Mouse (Mus musculus) kidney, embryonic 15.5 days (tissue): ENCODE measurements around the gene Gm17364. TPM values are rescaled to one million over a fixed set of nuclear protein-coding genes. Genes with fewer than 3 reads are reported as not detected.

ENCODE experiments used
- ATAC-seq: fragments of 200-750 bp; cut with Nextera tagmentation; replicated peaks from 2 replicates; pipeline ENCODE4 v1.8.0; 2017; ENCODE audit warnings: moderate TSS enrichment; ENCODE audit not compliant: low FRiP score
- H3K27ac ChIP-seq: fragments of 300-500 bp; sonication (generic); 2 replicates; pipeline ENCODE4 v1.5.1; 2015; ENCODE audit warnings: mild to moderate bottlenecking, inconsistent platforms
- H3K27me3 ChIP-seq: fragments of 300-500 bp; sonication (generic); 2 replicates; pipeline ENCODE4 v1.6.1; 2015; ENCODE audit warnings: inconsistent platforms
- H3K36me3 ChIP-seq: fragments of 300-500 bp; sonication (generic); 2 replicates; pipeline ENCODE4 v1.6.1; 2015; ENCODE audit warnings: inconsistent platforms
- H3K4me1 ChIP-seq: fragments of 300-500 bp; sonication (generic); 2 replicates; pipeline ENCODE4 v1.6.1; 2015; ENCODE audit warnings: inconsistent platforms
- H3K4me2 ChIP-seq: fragments of 300-500 bp; sonication (generic); 2 replicates; pipeline ENCODE4 v1.6.1; 2015; ENCODE audit warnings: moderate library complexity, mild to moderate bottlenecking, inconsistent platforms
- H3K4me3 ChIP-seq: fragments of 300-500 bp; sonication (generic); replicated peaks from 2 replicates; pipeline ENCODE4 v1.5.1; 2015; ENCODE audit warnings: mild to moderate bottlenecking, inconsistent platforms
- H3K9ac ChIP-seq: fragments of 300-500 bp; sonication (generic); 2 replicates; pipeline ENCODE4 v1.6.1; 2015; ENCODE audit warnings: mild to moderate bottlenecking, inconsistent platforms
- H3K9me3 ChIP-seq: fragments of 300-500 bp; sonication (generic); replicated peaks from 2 replicates; pipeline ENCODE4 v1.6.1; 2016; ENCODE audit warnings: inconsistent platforms
- WGBS: fragments of 180-500 bp; shearing (Covaris S2); methylation state at CpG from one replicate; pipeline ENCODE4 v1.1.7; 2015; ENCODE audit warnings: mixed read lengths; 5-methylcytosine and 5-hydroxymethylcytosine counted together
- polyA plus RNA-seq: library from polyadenylated mRNA; unstranded; fragments of >200 nt; fragmentation: Nextera tagmentation; extraction: Ambion mirVana; gene quantifications from 2 replicates; pipeline ENCODE4 v1.2.1, GENCODE M21; 2015

Gene Gm17364
- polyA plus RNA-seq, 1 experiment from 2014 or later, result not detected

GRCm38 (mm10) chr13:41250318-41250981 is 23.3 kb downstream of the Gm17364 start:
- peaks cover 22% of the 10 kb centered on the region for H3K4me1 ChIP-seq
- H3K4me2 ChIP-seq, result peak overlapping the region; percentile 87
- H3K4me3 ChIP-seq, result peak overlapping the region; percentile 80
- WGBS, result 1% methylated on average over 27 of the region's 27 CpGs
- no peak for ATAC-seq
- no peaks in the 10 kb centered on the region for H3K27me3 ChIP-seq
- no peaks in the 10 kb centered on the region for H3K9me3 ChIP-seq
- peak overlapping the region; percentile 93 for H3K27ac ChIP-seq
- H3K9ac ChIP-seq, result peak overlapping the region; percentile 77
- H3K36me3 ChIP-seq, result no peaks in the 10 kb centered on the region

- H3K9me3 ChIP-seq, result no peaks in the 10 kb centered on the region
- peak within 1 kb of the TSS; percentile 87 for H3K4me2 ChIP-seq
- no peaks in the 10 kb centered on the region for H3K27me3 ChIP-seq
- H3K9ac ChIP-seq, result peak within 1 kb of the TSS; percentile 77
- WGBS, result under 1% methylated on average over 58 of the region's 78 CpGs
- H3K4me1 ChIP-seq, result peaks cover 22% of the 10 kb centered on the region
- H3K4me3 ChIP-seq, result peak within 1 kb of the TSS; percentile 80
- peak; percentile 98 for ATAC-seq
- peak within 1 kb of the TSS; percentile 93 for H3K27ac ChIP-seq
- no peaks in the 10 kb centered on the region for H3K36me3 ChIP-seq
These were observed 24.0 kb downstream of the Gm17364 start, which contains the start of gene Smim13 for GRCm38 (mm10) chr13:41249538-41250317. TSS of gene Smim13 (plus strand) at chr13:41249844.

GRCm38 (mm10) chr13:41248751-41249520 is 24.8 kb downstream of the Gm17364 start:
- Histone ChIP-seq H3K27me3 (no peaks in the 10 kb centered on the region), H3K9me3 (no peaks in the 10 kb centered on the region), H3K4me2 (peak overlapping the region; percentile 87), H3K4me3 (peak overlapping the region; percentile 80), H3K4me1 (peaks cover 22% of the 10 kb centered on the region), H3K9ac (peak overlapping the region; percentile 45; the same call in 1 of the 2 replicates), H3K36me3 (no peaks in the 10 kb centered on the region), H3K27ac (peak overlapping the region; percentile 61; the same call in 1 of the 2 replicates)
- 41% methylated on average over 12 of the region's 12 CpGs for WGBS
- ATAC-seq, result peak; percentile 2; the same call in 1 of the 2 replicates

- no peaks in the 10 kb centered on the region for H3K9me3 ChIP-seq
- H3K27me3 ChIP-seq, result peaks cover 13% of the 10 kb centered on the region
- H3K9ac ChIP-seq, result no peak overlapping the region
- H3K4me2 ChIP-seq, result no peak overlapping the region
- ATAC-seq, result no peak
- H3K4me3 ChIP-seq, result no peak overlapping the region
- 0 out of 2 replicates have a peak, but pooled peaks cover 6% of the 10 kb centered on the region for H3K4me1 ChIP-seq
- WGBS, result 59% methylated on average over 6 of the region's 6 CpGs
- no peaks in the 10 kb centered on the region for H3K36me3 ChIP-seq
- H3K27ac ChIP-seq, result no peak overlapping the region
These were observed 29.4 kb downstream of the Gm17364 start for GRCm38 (mm10) chr13:41244306-41244830.

GRCm38 (mm10) chr13:41241557-41241956 is 32.2 kb downstream of the Gm17364 start:
- H3K4me3 ChIP-seq, result no peak overlapping the region
- H3K36me3 ChIP-seq, result no peaks in the 10 kb centered on the region
- no peaks in the 10 kb centered on the region for H3K4me1 ChIP-seq
- no peaks in the 10 kb centered on the region for H3K9me3 ChIP-seq
- no peak overlapping the region for H3K9ac ChIP-seq
- no peak overlapping the region for H3K27ac ChIP-seq
- H3K4me2 ChIP-seq, result no peak overlapping the region
- no peak for ATAC-seq
- 68% methylated on average over 2 of the region's 2 CpGs for WGBS
- peaks cover 17% of the 10 kb centered on the region for H3K27me3 ChIP-seq

- Histone ChIP-seq H3K9me3 (no peaks in the 10 kb centered on the region), H3K4me1 (no peaks in the 10 kb centered on the region), H3K36me3 (no peaks in the 10 kb centered on the region), H3K9ac (no peak overlapping the region), H3K27ac (no peak overlapping the region), H3K4me2 (no peak overlapping the region), H3K27me3 (peaks cover 17% of the 10 kb centered on the region), H3K4me3 (no peak overlapping the region)
- ATAC-seq, result no peak
- WGBS, result 8% methylated on average over 5 of the region's 5 CpGs
These were observed 35.0 kb downstream of the Gm17364 start for GRCm38 (mm10) chr13:41238805-41239130.

GRCm38 (mm10) chr13:41238035-41238804 is 35.6 kb downstream of the Gm17364 start:
- Histone ChIP-seq H3K36me3 (no peaks in the 10 kb centered on the region), H3K27me3 (peaks cover 17% of the 10 kb centered on the region), H3K9ac (no peak overlapping the region), H3K4me1 (no peaks in the 10 kb centered on the region), H3K27ac (no peak overlapping the region), H3K4me2 (no peak overlapping the region), H3K4me3 (no peak overlapping the region), H3K9me3 (no peaks in the 10 kb centered on the region)
- 79% methylated on average over 10 of the region's 10 CpGs for WGBS
- ATAC-seq, result no peak; the same call in 1 of the 2 replicates

- Histone ChIP-seq H3K27ac (0 out of 2 replicates have a peak overlapping the region, but pooled peaks have one; percentile 7), H3K4me1 (no peaks in the 10 kb centered on the region), H3K9me3 (no peaks in the 10 kb centered on the region), H3K4me2 (peak overlapping the region; percentile 32), H3K4me3 (peak overlapping the region; percentile 23), H3K27me3 (peaks cover 17% of the 10 kb centered on the region), H3K36me3 (no peaks in the 10 kb centered on the region), H3K9ac (no peak overlapping the region)
- 56% methylated on average over 13 of the region's 13 CpGs for WGBS
- ATAC-seq, result peak; percentile 27; the same call in 1 of the 2 replicates
These were observed 37.7 kb downstream of the Gm17364 start for GRCm38 (mm10) chr13:41235845-41236741.

- no peak for ATAC-seq
- Histone ChIP-seq H3K4me2 (no peak overlapping the region), H3K27ac (no peak overlapping the region), H3K36me3 (no peaks in the 10 kb centered on the region), H3K9me3 (no peaks in the 10 kb centered on the region), H3K4me3 (no peak overlapping the region), H3K4me1 (no peaks in the 10 kb centered on the region), H3K27me3 (peaks cover 11% of the 10 kb centered on the region), H3K9ac (no peak overlapping the region)
- 88% methylated on average over 6 of the region's 6 CpGs for WGBS
These were observed 38.6 kb downstream of the Gm17364 start for GRCm38 (mm10) chr13:41235181-41235580.

- no peaks in the 10 kb centered on the region for H3K27me3 ChIP-seq
- ATAC-seq, result no peak
- H3K4me2 ChIP-seq, result no peak overlapping the region
- no peak overlapping the region for H3K27ac ChIP-seq
- 86% methylated on average over 7 of the region's 7 CpGs for WGBS
- no peaks in the 10 kb centered on the region for H3K9me3 ChIP-seq
- no peaks in the 10 kb centered on the region for H3K36me3 ChIP-seq
- H3K4me3 ChIP-seq, result no peak overlapping the region
- no peaks in the 10 kb centered on the region for H3K4me1 ChIP-seq
- no peak overlapping the region for H3K9ac ChIP-seq
These were observed 40.5 kb downstream of the Gm17364 start for GRCm38 (mm10) chr13:41233241-41233640.
